Mouse (Mus musculus): ENCODE results near the gene Syap1. TPM values are rescaled to one million over a fixed set of nuclear protein-coding genes. Genes with fewer than 3 reads are reported as not detected.
A peak's percentile ranks its signal among the peaks of the same experiment; 100 is the strongest.
"Not testable (repeated sequence)": the region's sequence is repeated elsewhere in the genome, so short reads cannot be mapped to it uniquely, and the experiment has no call there.

Gene Syap1
- polyA plus RNA-seq, 1 experiment: 15.9 TPM

- TF ChIP-seq POLR2A (IDR thresholded peaks at IDR 0.05; ENCODE audit: borderline replicate concordance, control insufficient read depth, low read depth, low read length) (no peak), CTCF (IDR thresholded peaks at IDR 0.05; ENCODE audit: control insufficient read depth, insufficient read depth, low read length) (no peak)
- no peaks in the 10 kb centered on the region for H3K4me1 ChIP-seq (ENCODE audit: control insufficient read depth, insufficient read depth, low read length)
- no peak overlapping the region for H3K4me3 ChIP-seq (replicated peaks; ENCODE audit: control insufficient read depth, low read depth, low read length)
- H3K27ac ChIP-seq (ENCODE audit: control insufficient read depth, insufficient read depth, low read depth, low read length, poor library complexity): no peak overlapping the region
- 74% methylated on average over 8 of the region's 8 CpGs for WGBS
These were observed 43.7 kb downstream of the Syap1 start for GRCm38 (mm10) chrX:162844447-162845100.

GRCm38 (mm10) chrX:162832101-162832500 lies 56.1 kb downstream of the Syap1 start:
- no peak overlapping the region for H3K27ac ChIP-seq (ENCODE audit: control insufficient read depth, insufficient read depth, low read depth, low read length, poor library complexity)
- H3K4me1 ChIP-seq (ENCODE audit: control insufficient read depth, insufficient read depth, low read length): no peaks in the 10 kb centered on the region
- 72% methylated on average over 3 of the region's 3 CpGs for WGBS
- no peak for TF ChIP-seq CTCF (IDR thresholded peaks at IDR 0.05; ENCODE audit: control insufficient read depth, insufficient read depth, low read length)
- TF ChIP-seq POLR2A (IDR thresholded peaks at IDR 0.05; ENCODE audit: borderline replicate concordance, control insufficient read depth, low read depth, low read length): no peak
- no peak overlapping the region for H3K4me3 ChIP-seq (replicated peaks; ENCODE audit: control insufficient read depth, low read depth, low read length)

GRCm38 (mm10) chrX:162831542-162831941 lies 56.7 kb downstream of the Syap1 start:
- 70% methylated on average over 1 of the region's 1 CpGs for WGBS
- TF ChIP-seq CTCF (IDR thresholded peaks at IDR 0.05; ENCODE audit: control insufficient read depth, insufficient read depth, low read length): no peak
- no peak for TF ChIP-seq POLR2A (IDR thresholded peaks at IDR 0.05; ENCODE audit: borderline replicate concordance, control insufficient read depth, low read depth, low read length)
- no peak overlapping the region for H3K4me3 ChIP-seq (replicated peaks; ENCODE audit: control insufficient read depth, low read depth, low read length)
- no peaks in the 10 kb centered on the region for H3K4me1 ChIP-seq (ENCODE audit: control insufficient read depth, insufficient read depth, low read length)
- no peak overlapping the region for H3K27ac ChIP-seq (ENCODE audit: control insufficient read depth, insufficient read depth, low read depth, low read length, poor library complexity)

- no peak overlapping the region for H3K4me3 ChIP-seq (replicated peaks; ENCODE audit: control insufficient read depth, low read depth, low read length)
- 25% methylated on average over 1 of the region's 1 CpGs for WGBS
- no peak overlapping the region for H3K27ac ChIP-seq (ENCODE audit: control insufficient read depth, insufficient read depth, low read depth, low read length, poor library complexity)
- TF ChIP-seq POLR2A (IDR thresholded peaks at IDR 0.05; ENCODE audit: borderline replicate concordance, control insufficient read depth, low read depth, low read length) (no peak), CTCF (IDR thresholded peaks at IDR 0.05; ENCODE audit: control insufficient read depth, insufficient read depth, low read length) (no peak)
- H3K4me1 ChIP-seq (ENCODE audit: control insufficient read depth, insufficient read depth, low read length): no peaks in the 10 kb centered on the region
These were observed 57.2 kb downstream of the Syap1 start for GRCm38 (mm10) chrX:162831036-162831435.

- not testable (repeated sequence) for H3K4me1 ChIP-seq (ENCODE audit: control insufficient read depth, insufficient read depth, low read length); H3K4me3 ChIP-seq (replicated peaks; ENCODE audit: control insufficient read depth, low read depth, low read length); H3K27ac ChIP-seq (ENCODE audit: control insufficient read depth, insufficient read depth, low read depth, low read length, poor library complexity)
- WGBS: 64% methylated on average over 2 of the region's 2 CpGs
These were observed 57.9 kb downstream of the Syap1 start for GRCm38 (mm10) chrX:162830313-162830712.

- 35% methylated on average over 5 of the region's 5 CpGs for WGBS
- no peak for TF ChIP-seq CTCF (IDR thresholded peaks at IDR 0.05; ENCODE audit: control insufficient read depth, insufficient read depth, low read length)
- no peak for TF ChIP-seq POLR2A (IDR thresholded peaks at IDR 0.05; ENCODE audit: borderline replicate concordance, control insufficient read depth, low read depth, low read length)
- Histone ChIP-seq H3K4me1 (ENCODE audit: control insufficient read depth, insufficient read depth, low read length) (no peaks in the 10 kb centered on the region), H3K27ac (ENCODE audit: control insufficient read depth, insufficient read depth, low read depth, low read length, poor library complexity) (no peak overlapping the region), H3K4me3 (replicated peaks; ENCODE audit: control insufficient read depth, low read depth, low read length) (peak overlapping the region; percentile 89)
These were observed 58.5 kb downstream of the Syap1 start for GRCm38 (mm10) chrX:162829741-162830140.

GRCm38 (mm10) chrX:162829203-162829708 lies 59.0 kb downstream of the Syap1 start, which contains the start of gene Txlng:
Txlng (minus strand) TSS chrX:162829454.
- TF ChIP-seq CTCF (IDR thresholded peaks at IDR 0.05; ENCODE audit: control insufficient read depth, insufficient read depth, low read length): no peak
- peak; percentile 83; the same call in 1 of the 2 replicates for TF ChIP-seq POLR2A (IDR thresholded peaks at IDR 0.05; ENCODE audit: borderline replicate concordance, control insufficient read depth, low read depth, low read length)
- WGBS: 14% methylated on average over 37 of the region's 37 CpGs

GRCm38 (mm10) chrX:162828783-162829182 lies 59.5 kb downstream of the Syap1 start:
- no peak for TF ChIP-seq CTCF (IDR thresholded peaks at IDR 0.05; ENCODE audit: control insufficient read depth, insufficient read depth, low read length)
- TF ChIP-seq POLR2A (IDR thresholded peaks at IDR 0.05; ENCODE audit: borderline replicate concordance, control insufficient read depth, low read depth, low read length): no peak
- peak overlapping the region; percentile 72 for H3K27ac ChIP-seq (ENCODE audit: control insufficient read depth, insufficient read depth, low read depth, low read length, poor library complexity)
- H3K4me1 ChIP-seq (ENCODE audit: control insufficient read depth, insufficient read depth, low read length): no peaks in the 10 kb centered on the region

More at GRCm38 (mm10) chrX:162829203-162829708, 59.0 kb downstream of the Syap1 start, which contains the start of gene Txlng:
- no peaks in the 10 kb centered on the region for H3K4me1 ChIP-seq (ENCODE audit: control insufficient read depth, insufficient read depth, low read length)
- H3K27ac ChIP-seq (ENCODE audit: control insufficient read depth, insufficient read depth, low read depth, low read length, poor library complexity): peak within 1 kb of the TSS; percentile 72
- H3K4me3 ChIP-seq (replicated peaks; ENCODE audit: control insufficient read depth, low read depth, low read length): peak within 1 kb of the TSS; percentile 89

More at GRCm38 (mm10) chrX:162828783-162829182, 59.5 kb downstream of the Syap1 start:
- H3K4me3 ChIP-seq (replicated peaks; ENCODE audit: control insufficient read depth, low read depth, low read length): peak overlapping the region; percentile 89
- WGBS: 14% methylated on average over 15 of the region's 20 CpGs

All from bone marrow, adult 2 months (tissue).